Mouse (Mus musculus) midbrain, embryonic 14.5 days (tissue): ENCODE results near the gene Ankrd34c. TPM values are rescaled to one million over a fixed set of nuclear protein-coding genes. Genes with fewer than 3 reads are reported as not detected.
A peak's percentile ranks its signal among the peaks of the same experiment; 100 is the strongest.

Experiments
- ATAC-seq: fragments of 200-750 bp; cut with Nextera tagmentation; 2 replicates; pipeline ENCODE4 v1.8.0; 2017; ENCODE audit warnings: moderate number of reproducible peaks, moderate library complexity; ENCODE audit not compliant: low FRiP score, low TSS enrichment
- DNase-seq: peaks from one replicate; pipeline ENCODE4 v3.0.0-alpha.2; 2015
- H3K27ac ChIP-seq: fragments of 300-500 bp; sonication (generic); replicated peaks from 2 replicates; pipeline ENCODE4 v1.5.1; 2014; ENCODE audit warnings: mild to moderate bottlenecking, low read depth, low read length, moderate library complexity
- H3K27me3 ChIP-seq: fragments of 300-500 bp; sonication (generic); 2 replicates; pipeline ENCODE4 v1.6.1; 2014; ENCODE audit warnings: low read length, control low read depth, mixed read lengths; ENCODE audit not compliant: control insufficient read depth, insufficient read depth
- H3K36me3 ChIP-seq: fragments of 300-500 bp; sonication (generic); 2 replicates; pipeline ENCODE4 v1.6.1; 2014; ENCODE audit warnings: low read length, control low read depth; ENCODE audit not compliant: control insufficient read depth, insufficient read depth
- H3K4me1 ChIP-seq: fragments of 300-500 bp; sonication (generic); 2 replicates; pipeline ENCODE4 v1.6.1; 2014; ENCODE audit warnings: mild to moderate bottlenecking, antibody characterized with exemption, low read length, control low read depth; ENCODE audit not compliant: control insufficient read depth, insufficient read depth
- H3K4me2 ChIP-seq: fragments of 300-500 bp; sonication (generic); 2 replicates; pipeline ENCODE4 v1.6.1; 2014; ENCODE audit warnings: mild to moderate bottlenecking, low read length, moderate library complexity
- H3K4me3 ChIP-seq: fragments of 300-500 bp; sonication (generic); replicated peaks from 2 replicates; pipeline ENCODE4 v1.5.1; 2014; ENCODE audit warnings: low read depth, low read length
- H3K9ac ChIP-seq: fragments of 300-500 bp; sonication (generic); replicated peaks from 2 replicates; pipeline ENCODE4 v1.6.1; 2014; ENCODE audit warnings: mild to moderate bottlenecking, low read length, moderate library complexity
- H3K9me3 ChIP-seq: fragments of 300-500 bp; sonication (generic); 2 replicates; pipeline ENCODE4 v1.6.1; 2016; ENCODE audit warnings: low read length, control low read depth, mixed read lengths; ENCODE audit not compliant: control insufficient read depth
- WGBS: fragments of 180-500 bp; shearing (Covaris S2); extraction: QIAGEN DNeasy Blood & Tissue Kit; methylation state at CpG from one replicate; pipeline ENCODE4 v1.1.7; 2014; 5-methylcytosine and 5-hydroxymethylcytosine counted together
- polyA plus RNA-seq: library from polyadenylated mRNA; unstranded; fragments of >200 nt; fragmentation: Nextera tagmentation; extraction: Ambion mirVana; gene quantifications from 2 replicates; pipeline ENCODE4 v1.2.1, GENCODE M21; 2014

The Ankrd34c gene
- polyA plus RNA-seq, 1 experiment from 2014 or later: 0.05 TPM

- Histone ChIP-seq H3K4me3 (no peak overlapping the region), H3K9ac (no peak overlapping the region), H3K4me2 (no peak overlapping the region), H3K27me3 (no peaks in the 10 kb centered on the region), H3K36me3 (peaks cover 11% of the 10 kb centered on the region), H3K27ac (no peak overlapping the region), H3K9me3 (no peaks in the 10 kb centered on the region), H3K4me1 (no peaks in the 10 kb centered on the region)
- ATAC-seq (no peak), DNase-seq (no peak)
- WGBS: 94% methylated on average over 2 of the region's 2 CpGs
Measured at GRCm38 (mm10) chr9:89693670-89694069, 44.6 kb downstream of the Ankrd34c start.

GRCm38 (mm10) chr9:89689179-89689578 is 49.1 kb downstream of the Ankrd34c start:
- Histone ChIP-seq H3K36me3 (no peaks in the 10 kb centered on the region), H3K27ac (no peak overlapping the region), H3K9me3 (no peaks in the 10 kb centered on the region), H3K4me2 (no peak overlapping the region), H3K4me3 (no peak overlapping the region), H3K27me3 (no peaks in the 10 kb centered on the region), H3K4me1 (no peaks in the 10 kb centered on the region), H3K9ac (no peak overlapping the region)
- WGBS: 72% methylated on average over 1 of the region's 1 CpGs
- no peak for ATAC-seq
- no peak for DNase-seq

GRCm38 (mm10) chr9:89687503-89688226 is 50.6 kb downstream of the Ankrd34c start:
- ATAC-seq (peak; percentile 68; the same call in 1 of the 2 replicates), DNase-seq (peak; percentile 75)
- H3K27ac ChIP-seq: no peak overlapping the region
- no peaks in the 10 kb centered on the region for H3K4me1 ChIP-seq
- no peaks in the 10 kb centered on the region for H3K9me3 ChIP-seq
- WGBS: 59% methylated on average over 10 of the region's 10 CpGs
- H3K4me2 ChIP-seq: no peak overlapping the region
- no peaks in the 10 kb centered on the region for H3K27me3 ChIP-seq
- no peaks in the 10 kb centered on the region for H3K36me3 ChIP-seq
- H3K9ac ChIP-seq: no peak overlapping the region; the same call in 1 of the 2 replicates
- no peak overlapping the region for H3K4me3 ChIP-seq

- WGBS: 79% methylated on average over 2 of the region's 2 CpGs
- Histone ChIP-seq H3K27me3 (no peaks in the 10 kb centered on the region), H3K9ac (no peak overlapping the region), H3K36me3 (no peaks in the 10 kb centered on the region), H3K9me3 (no peaks in the 10 kb centered on the region), H3K4me2 (no peak overlapping the region), H3K27ac (no peak overlapping the region), H3K4me3 (no peak overlapping the region), H3K4me1 (no peaks in the 10 kb centered on the region)
- ATAC-seq (no peak), DNase-seq (peak; percentile 43)
Measured at GRCm38 (mm10) chr9:89686262-89686661, 52.0 kb downstream of the Ankrd34c start.

GRCm38 (mm10) chr9:89678974-89679373 is 59.3 kb downstream of the Ankrd34c start:
- Histone ChIP-seq H3K27ac (no peak overlapping the region), H3K4me3 (no peak overlapping the region), H3K4me2 (no peak overlapping the region), H3K27me3 (no peaks in the 10 kb centered on the region), H3K9me3 (no peaks in the 10 kb centered on the region), H3K36me3 (no peaks in the 10 kb centered on the region), H3K4me1 (no peaks in the 10 kb centered on the region), H3K9ac (no peak overlapping the region)
- DNase-seq (peak; percentile 72), ATAC-seq (peak; percentile 62; the same call in 1 of the 2 replicates)
- WGBS: 54% methylated on average over 1 of the region's 1 CpGs

Other genes starting within 250 kb of the Ankrd34c start
- 0.95 and 1.7 TPM in 2 replicates for gene Minar1, start 115.3 kb downstream of the Ankrd34c start, polyA plus RNA-seq
- gene Tmed3, start 33.4 kb downstream of the Ankrd34c start, polyA plus RNA-seq: 47.7 and 50.3 TPM in 2 replicates
- 3.5 and 4.5 TPM in 2 replicates for gene Rasgrf1, start 171.4 kb upstream of the Ankrd34c start, polyA plus RNA-seq